Mouse (Mus musculus) ES-Bruce4 (cell line): ENCODE data around the gene Mamdc4. TPM values are rescaled to one million over a fixed set of nuclear protein-coding genes. Genes with fewer than 3 reads are reported as not detected.

ENCODE experiments used
- H3K27ac ChIP-seq: 2 replicates; pipeline ENCODE4 v1.5.1; 2012; ENCODE audit warnings: low read length, inconsistent platforms; ENCODE audit not compliant: insufficient read depth
- H3K27me3 ChIP-seq: 2 replicates; pipeline ENCODE4 v1.6.1; 2012; ENCODE audit warnings: mild to moderate bottlenecking, low read length, inconsistent platforms; ENCODE audit not compliant: control insufficient read depth, poor library complexity, insufficient read depth, severe bottlenecking
- H3K36me3 ChIP-seq: 2 replicates; pipeline ENCODE4 v1.6.1; 2012; ENCODE audit warnings: inconsistent platforms, mild to moderate bottlenecking, low read length, moderate library complexity; ENCODE audit not compliant: control insufficient read depth, poor library complexity, insufficient read depth, severe bottlenecking
- H3K4me1 ChIP-seq: one replicate; pipeline ENCODE4 v1.8.1; 2011; ENCODE audit warnings: low read length; ENCODE audit not compliant: control insufficient read depth, insufficient read depth
- H3K4me3 ChIP-seq: 2 replicates; pipeline ENCODE4 v1.5.1; 2011; ENCODE audit warnings: low read depth, mild to moderate bottlenecking, low read length
- H3K9ac ChIP-seq: 2 replicates; pipeline ENCODE4 v1.6.1; 2012; ENCODE audit warnings: low read depth, mild to moderate bottlenecking, inconsistent platforms; ENCODE audit not compliant: poor library complexity, severe bottlenecking
- H3K9me3 ChIP-seq: replicated peaks from 2 replicates; pipeline ENCODE4 v1.6.1; 2012; ENCODE audit warnings: mild to moderate bottlenecking, low read length, inconsistent platforms; ENCODE audit not compliant: control insufficient read depth, poor library complexity, insufficient read depth, severe bottlenecking
- CTCF ChIP-seq: IDR thresholded peaks from one replicate; pipeline ENCODE4 v1.8.1; 2011; ENCODE audit warnings: low read depth, low read length
- EP300 ChIP-seq: IDR thresholded peaks from 2 replicates; pipeline ENCODE4 v1.6.1; 2011; ENCODE audit warnings: low read depth, low read length; ENCODE audit not compliant: insufficient read depth
- POLR2A ChIP-seq: IDR thresholded peaks from one replicate; pipeline ENCODE4 v1.8.1; 2011; ENCODE audit warnings: low read length; ENCODE audit not compliant: insufficient read depth
- polyA plus RNA-seq: library from polyadenylated mRNA; stranded (reverse); fragments of >200 nt; gene quantifications from 2 replicates; pipeline ENCODE4 v1.2.4, GENCODE M21; 2011; ENCODE audit warnings: low read depth; ENCODE audit not compliant: missing spikeins, insufficient read depth, insufficient read length

Gene Mamdc4
- polyA plus RNA-seq, 1 experiment: 3.7 TPM

DNA sequence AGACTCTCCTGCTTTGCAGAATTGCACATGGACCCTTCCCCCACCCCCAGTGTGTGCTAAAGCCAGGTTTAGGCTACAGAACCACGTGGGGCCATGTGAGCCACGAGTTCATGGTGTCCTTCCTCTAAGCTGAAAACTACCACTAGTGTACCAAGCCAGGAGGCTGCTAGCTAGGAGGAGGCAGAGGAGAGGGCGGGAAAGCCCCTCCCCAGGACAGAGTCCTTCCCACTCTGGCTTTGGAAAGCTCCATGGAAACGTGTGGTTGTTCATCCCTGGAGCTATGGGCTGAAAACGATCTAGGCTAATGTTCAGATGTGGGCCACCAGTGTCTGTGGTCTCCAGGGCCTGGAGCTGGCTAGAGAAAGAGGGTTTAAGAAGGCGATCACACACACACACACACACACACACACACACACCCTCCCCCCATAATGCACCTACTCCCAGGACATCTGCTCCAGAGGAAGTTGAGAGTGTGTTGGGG lies 6.0 kb upstream of the Mamdc4 start:
- Histone ChIP-seq H3K27me3 (peaks cover 5% of the 10 kb centered on the region; the same call in 1 of the 2 replicates), H3K36me3 (no peaks in the 10 kb centered on the region), H3K9me3 (no peaks in the 10 kb centered on the region), H3K4me3 (no peak overlapping the region), H3K27ac (no peak overlapping the region), H3K4me1 (peaks cover under 1% of the 10 kb centered on the region), H3K9ac (no peak overlapping the region)
- TF ChIP-seq POLR2A (no peak), CTCF (no peak), EP300 (no peak)

GRCm38 (mm10) chr2:25579737-25580460 lies 5.3 kb upstream of the Mamdc4 start:
- Histone ChIP-seq H3K36me3 (no peaks in the 10 kb centered on the region), H3K27me3 (peaks cover 5% of the 10 kb centered on the region; the same call in 1 of the 2 replicates), H3K4me1 (peaks cover 2% of the 10 kb centered on the region), H3K9me3 (no peaks in the 10 kb centered on the region), H3K4me3 (peak overlapping the region; percentile 24), H3K27ac (no peak overlapping the region), H3K9ac (peak overlapping the region; percentile 15; the same call in 1 of the 2 replicates)
- no peak for TF ChIP-seq POLR2A
- TF ChIP-seq CTCF: peak; percentile 67

DNA sequence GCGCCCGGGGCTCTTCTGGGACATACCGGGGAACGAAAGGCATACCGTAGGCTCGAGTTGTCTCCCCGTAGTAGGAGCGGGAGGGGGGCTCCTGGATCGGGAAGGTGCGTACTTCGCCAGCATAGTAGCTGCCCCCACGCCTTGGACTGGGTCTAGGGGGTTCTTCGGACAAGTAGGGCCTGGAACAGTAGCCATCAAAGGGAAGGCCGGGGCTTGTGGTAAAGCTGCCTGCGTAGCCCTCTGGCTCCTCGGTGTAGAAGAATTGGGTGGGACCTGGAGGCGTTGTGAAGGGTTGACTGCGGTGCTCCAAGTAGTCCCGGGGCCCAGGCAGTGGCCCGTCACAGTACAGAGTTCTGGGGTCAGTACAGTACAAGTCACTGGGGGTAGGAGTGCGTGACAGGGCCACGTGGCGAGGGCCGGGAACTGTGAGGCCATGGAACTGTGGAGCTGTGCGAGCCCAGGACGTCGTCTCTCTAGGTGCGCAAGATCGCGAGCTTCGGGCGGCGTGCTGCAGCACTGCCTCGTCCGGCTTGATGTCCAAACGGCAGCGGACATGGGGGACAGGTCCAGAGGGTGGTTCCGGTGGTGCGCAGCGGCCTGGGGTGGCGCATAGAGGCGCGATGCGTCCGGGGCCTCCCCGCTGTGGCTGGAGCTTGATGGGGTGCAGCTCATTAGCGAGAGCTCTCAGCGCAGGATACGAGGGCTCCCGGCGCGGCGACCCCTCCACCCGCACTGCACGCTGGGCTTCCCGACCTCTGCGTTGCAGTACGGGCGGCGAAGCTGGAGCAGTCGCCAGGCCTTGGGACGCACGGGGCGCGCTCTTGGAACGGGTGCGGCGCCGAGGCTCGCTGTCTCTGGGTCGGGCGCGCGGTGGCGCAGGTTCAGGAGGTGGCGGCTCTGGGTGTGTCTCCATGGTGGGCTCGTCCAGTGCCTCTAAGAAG lies 4.4 kb upstream of the Mamdc4 start:
- no peak for TF ChIP-seq EP300
- TF ChIP-seq POLR2A: no peak
- no peak for TF ChIP-seq CTCF
- Histone ChIP-seq H3K4me1 (peaks cover 2% of the 10 kb centered on the region), H3K27me3 (peaks cover 5% of the 10 kb centered on the region; the same call in 1 of the 2 replicates), H3K9ac (peak overlapping the region; percentile 15; the same call in 1 of the 2 replicates), H3K36me3 (no peaks in the 10 kb centered on the region), H3K27ac (no peak overlapping the region), H3K9me3 (no peaks in the 10 kb centered on the region), H3K4me3 (peak overlapping the region; percentile 24)

GRCm38 (mm10) chr2:25577951-25578795 lies 3.5 kb upstream of the Mamdc4 start:
- no peaks in the 10 kb centered on the region for H3K36me3 ChIP-seq
- H3K27me3 ChIP-seq: peaks cover 5% of the 10 kb centered on the region; the same call in 1 of the 2 replicates
- peaks cover 2% of the 10 kb centered on the region for H3K4me1 ChIP-seq
- H3K4me3 ChIP-seq: peak overlapping the region; percentile 3; the same call in 1 of the 2 replicates
- peak; percentile 13 for TF ChIP-seq CTCF
- TF ChIP-seq POLR2A: no peak
- no peak overlapping the region for H3K9ac ChIP-seq
- no peaks in the 10 kb centered on the region for H3K9me3 ChIP-seq
- no peak overlapping the region for H3K27ac ChIP-seq

- peaks cover 5% of the 10 kb centered on the region; the same call in 1 of the 2 replicates for H3K27me3 ChIP-seq
- no peaks in the 10 kb centered on the region for H3K9me3 ChIP-seq
- peak overlapping the region; percentile 1 for H3K4me3 ChIP-seq
- TF ChIP-seq EP300 (no peak), CTCF (no peak), POLR2A (no peak)
- peaks cover 2% of the 10 kb centered on the region for H3K4me1 ChIP-seq
- H3K9ac ChIP-seq: no peak overlapping the region
- H3K36me3 ChIP-seq: no peaks in the 10 kb centered on the region
- no peak overlapping the region for H3K27ac ChIP-seq
Observed at GRCm38 (mm10) chr2:25576965-25577891, 2.6 kb upstream of the Mamdc4 start.
